Mouse (Mus musculus) intestine, embryonic 16.5 days (tissue): ENCODE measurements around the gene Slain1. TPM values are rescaled to one million over a fixed set of nuclear protein-coding genes. Genes with fewer than 3 reads are reported as not detected.

Experiments
- ATAC-seq: fragments of 200-750 bp; cut with Nextera tagmentation; 2 replicates; pipeline ENCODE4 v1.8.0; 2017; ENCODE audit warnings: moderate TSS enrichment, moderate library complexity
- H3K27ac ChIP-seq: fragments of 300-500 bp; sonication (generic); 2 replicates; pipeline ENCODE4 v1.5.1; 2014; ENCODE audit warnings: mild to moderate bottlenecking, low read length
- H3K27me3 ChIP-seq: fragments of 300-500 bp; sonication (generic); replicated peaks from 2 replicates; pipeline ENCODE4 v1.6.1; 2014; ENCODE audit warnings: low read length, control low read depth, mixed read lengths; ENCODE audit not compliant: control insufficient read depth, insufficient read depth
- H3K36me3 ChIP-seq: fragments of 300-500 bp; sonication (generic); 2 replicates; pipeline ENCODE4 v1.6.1; 2014; ENCODE audit warnings: low read length, control low read depth; ENCODE audit not compliant: control insufficient read depth, insufficient read depth
- H3K4me1 ChIP-seq: fragments of 300-500 bp; sonication (generic); 2 replicates; pipeline ENCODE4 v1.6.1; 2014; ENCODE audit warnings: low read length, control low read depth, mixed read lengths; ENCODE audit not compliant: control insufficient read depth, insufficient read depth
- H3K4me2 ChIP-seq: fragments of 300-500 bp; sonication (generic); 2 replicates; pipeline ENCODE4 v1.6.1; 2014; ENCODE audit warnings: low read depth, low read length, control low read depth
- H3K4me3 ChIP-seq: fragments of 300-500 bp; sonication (generic); 2 replicates; pipeline ENCODE4 v1.5.1; 2014; ENCODE audit warnings: mild to moderate bottlenecking, low read length
- H3K9ac ChIP-seq: fragments of 300-500 bp; sonication (generic); 2 replicates; pipeline ENCODE4 v1.6.1; 2014; ENCODE audit warnings: low read depth, low read length
- H3K9me3 ChIP-seq: fragments of 300-500 bp; sonication (generic); 2 replicates; pipeline ENCODE4 v1.6.1; 2016; ENCODE audit warnings: low read length, control low read depth; ENCODE audit not compliant: control insufficient read depth
- WGBS: fragments of 180-500 bp; shearing (Covaris S2); extraction: QIAGEN DNeasy Blood & Tissue Kit; methylation state at CpG from one replicate; pipeline ENCODE4 v1.1.7; 2014; 5-methylcytosine and 5-hydroxymethylcytosine counted together
- polyA plus RNA-seq: library from polyadenylated mRNA; unstranded; fragments of >200 nt; fragmentation: Nextera tagmentation; extraction: Ambion mirVana; gene quantifications from 2 replicates; pipeline ENCODE4 v1.2.1, GENCODE M21; 2015

Slain1 gene
- 0.57 and 0.71 TPM in 2 replicates for polyA plus RNA-seq

GRCm38 (mm10) chr14:103649896-103650334 lies at the start of gene Slain1:
Gene Slain1 (plus strand): TSS chr14:103650228.
- H3K36me3 ChIP-seq = no peaks in the 10 kb centered on the region
- H3K27me3 ChIP-seq = peaks cover 11% of the 10 kb centered on the region; the same call in 1 of the 2 replicates
- under 1% methylated on average over 30 of the region's 32 CpGs for WGBS
- peak within 1 kb of the TSS; percentile 82 for H3K4me3 ChIP-seq
- H3K4me1 ChIP-seq = peaks cover 3% of the 10 kb centered on the region; the same call in 1 of the 2 replicates
- peak within 1 kb of the TSS; percentile 81 for H3K27ac ChIP-seq
- peak within 1 kb of the TSS; percentile 95 for H3K4me2 ChIP-seq
- H3K9ac ChIP-seq = peak within 1 kb of the TSS; percentile 77
- no peaks in the 10 kb centered on the region for H3K9me3 ChIP-seq
- peak; percentile 97 for ATAC-seq

- no peak overlapping the region for H3K4me3 ChIP-seq
- no peak for ATAC-seq
- H3K27ac ChIP-seq = no peak overlapping the region
- WGBS = 85% methylated on average over 8 of the region's 8 CpGs
- H3K9me3 ChIP-seq = no peaks in the 10 kb centered on the region
- H3K9ac ChIP-seq = no peak overlapping the region
- H3K4me1 ChIP-seq = no peaks in the 10 kb centered on the region
- H3K4me2 ChIP-seq = no peak overlapping the region
- no peaks in the 10 kb centered on the region for H3K27me3 ChIP-seq
- H3K36me3 ChIP-seq = no peaks in the 10 kb centered on the region
Observed at GRCm38 (mm10) chr14:103608063-103608462, 42.0 kb upstream of the Slain1 start.

GRCm38 (mm10) chr14:103613573-103614271 lies 36.3 kb upstream of the Slain1 start:
- no peak overlapping the region for H3K27ac ChIP-seq
- H3K27me3 ChIP-seq = no peaks in the 10 kb centered on the region
- H3K4me3 ChIP-seq = no peak overlapping the region
- no peak for ATAC-seq
- H3K9me3 ChIP-seq = no peaks in the 10 kb centered on the region
- H3K9ac ChIP-seq = no peak overlapping the region
- H3K36me3 ChIP-seq = no peaks in the 10 kb centered on the region
- H3K4me2 ChIP-seq = no peak overlapping the region
- H3K4me1 ChIP-seq = no peaks in the 10 kb centered on the region
- 83% methylated on average over 6 of the region's 6 CpGs for WGBS

GRCm38 (mm10) chr14:103614272-103614587 lies 35.8 kb upstream of the Slain1 start:
- no peak overlapping the region for H3K27ac ChIP-seq
- H3K27me3 ChIP-seq = no peaks in the 10 kb centered on the region
- WGBS = 90% methylated on average over 4 of the region's 4 CpGs
- no peaks in the 10 kb centered on the region for H3K36me3 ChIP-seq
- no peak overlapping the region for H3K9ac ChIP-seq
- no peaks in the 10 kb centered on the region for H3K9me3 ChIP-seq
- H3K4me3 ChIP-seq = no peak overlapping the region
- no peaks in the 10 kb centered on the region for H3K4me1 ChIP-seq
- H3K4me2 ChIP-seq = no peak overlapping the region
- no peak for ATAC-seq

GRCm38 (mm10) chr14:103619756-103620155 lies 30.3 kb upstream of the Slain1 start:
- 88% methylated on average over 4 of the region's 4 CpGs for WGBS
- no peak overlapping the region for H3K27ac ChIP-seq
- no peaks in the 10 kb centered on the region for H3K9me3 ChIP-seq
- no peak overlapping the region for H3K4me2 ChIP-seq
- no peaks in the 10 kb centered on the region for H3K36me3 ChIP-seq
- H3K4me1 ChIP-seq = no peaks in the 10 kb centered on the region
- H3K9ac ChIP-seq = no peak overlapping the region
- no peak overlapping the region for H3K4me3 ChIP-seq
- H3K27me3 ChIP-seq = no peaks in the 10 kb centered on the region
- no peak for ATAC-seq

- H3K9ac ChIP-seq = no peak overlapping the region
- H3K27ac ChIP-seq = no peak overlapping the region
- H3K4me1 ChIP-seq = no peaks in the 10 kb centered on the region
- no peak overlapping the region for H3K4me3 ChIP-seq
- no peaks in the 10 kb centered on the region for H3K27me3 ChIP-seq
- 89% methylated on average over 2 of the region's 2 CpGs for WGBS
- H3K4me2 ChIP-seq = no peak overlapping the region
- no peaks in the 10 kb centered on the region for H3K9me3 ChIP-seq
- ATAC-seq = no peak
- no peaks in the 10 kb centered on the region for H3K36me3 ChIP-seq
Observed at GRCm38 (mm10) chr14:103621207-103621606, 28.8 kb upstream of the Slain1 start.

GRCm38 (mm10) chr14:103626100-103626499 lies 23.9 kb upstream of the Slain1 start:
- H3K4me1 ChIP-seq = no peaks in the 10 kb centered on the region
- no peak overlapping the region for H3K4me2 ChIP-seq
- 93% methylated on average over 6 of the region's 6 CpGs for WGBS
- H3K36me3 ChIP-seq = no peaks in the 10 kb centered on the region
- H3K27ac ChIP-seq = no peak overlapping the region
- H3K9me3 ChIP-seq = no peaks in the 10 kb centered on the region
- no peak overlapping the region for H3K9ac ChIP-seq
- no peaks in the 10 kb centered on the region for H3K27me3 ChIP-seq
- H3K4me3 ChIP-seq = no peak overlapping the region
- no peak for ATAC-seq

GRCm38 (mm10) chr14:103629639-103630364 lies 20.2 kb upstream of the Slain1 start:
- Histone ChIP-seq H3K4me2 (no peak overlapping the region), H3K4me1 (no peaks in the 10 kb centered on the region), H3K27ac (no peak overlapping the region), H3K9me3 (no peaks in the 10 kb centered on the region), H3K36me3 (no peaks in the 10 kb centered on the region), H3K4me3 (no peak overlapping the region), H3K27me3 (no peaks in the 10 kb centered on the region), H3K9ac (no peak overlapping the region)
- 73% methylated on average over 7 of the region's 7 CpGs for WGBS
- no peak for ATAC-seq

GRCm38 (mm10) chr14:103630545-103630944 lies 19.5 kb upstream of the Slain1 start:
- H3K4me3 ChIP-seq = no peak overlapping the region
- H3K4me2 ChIP-seq = no peak overlapping the region
- no peaks in the 10 kb centered on the region for H3K27me3 ChIP-seq
- ATAC-seq = no peak
- no peak overlapping the region for H3K27ac ChIP-seq
- H3K4me1 ChIP-seq = no peaks in the 10 kb centered on the region
- no peak overlapping the region for H3K9ac ChIP-seq
- H3K36me3 ChIP-seq = no peaks in the 10 kb centered on the region
- no peaks in the 10 kb centered on the region for H3K9me3 ChIP-seq
- 82% methylated on average over 8 of the region's 8 CpGs for WGBS
